Mouse (Mus musculus) embryo, embryonic 11 days (tissue): Measurements from ENCODE around the gene Gm15294.
A peak's percentile ranks its signal among the peaks of the same experiment; 100 is the strongest.

Experiments used
- DNase-seq: peaks from one replicate; pipeline ENCODE4 v3.0.0-alpha.2; 2015

The Gm15294 gene

GRCm38 (mm10) chrX:141875135-141875534, at the start of gene Gm15294:
Gene Gm15294 (minus strand): TSS chrX:141875235.
- no peak for DNase-seq

GRCm38 (mm10) chrX:141884336-141885048, 9.5 kb upstream of the Gm15294 start:
- DNase-seq = peak; percentile 6

GRCm38 (mm10) chrX:141874024-141874423, 1.0 kb downstream of the Gm15294 start:
- DNase-seq = no peak

GRCm38 (mm10) chrX:141873597-141873996, 1.4 kb downstream of the Gm15294 start:
- DNase-seq = no peak

DNA sequence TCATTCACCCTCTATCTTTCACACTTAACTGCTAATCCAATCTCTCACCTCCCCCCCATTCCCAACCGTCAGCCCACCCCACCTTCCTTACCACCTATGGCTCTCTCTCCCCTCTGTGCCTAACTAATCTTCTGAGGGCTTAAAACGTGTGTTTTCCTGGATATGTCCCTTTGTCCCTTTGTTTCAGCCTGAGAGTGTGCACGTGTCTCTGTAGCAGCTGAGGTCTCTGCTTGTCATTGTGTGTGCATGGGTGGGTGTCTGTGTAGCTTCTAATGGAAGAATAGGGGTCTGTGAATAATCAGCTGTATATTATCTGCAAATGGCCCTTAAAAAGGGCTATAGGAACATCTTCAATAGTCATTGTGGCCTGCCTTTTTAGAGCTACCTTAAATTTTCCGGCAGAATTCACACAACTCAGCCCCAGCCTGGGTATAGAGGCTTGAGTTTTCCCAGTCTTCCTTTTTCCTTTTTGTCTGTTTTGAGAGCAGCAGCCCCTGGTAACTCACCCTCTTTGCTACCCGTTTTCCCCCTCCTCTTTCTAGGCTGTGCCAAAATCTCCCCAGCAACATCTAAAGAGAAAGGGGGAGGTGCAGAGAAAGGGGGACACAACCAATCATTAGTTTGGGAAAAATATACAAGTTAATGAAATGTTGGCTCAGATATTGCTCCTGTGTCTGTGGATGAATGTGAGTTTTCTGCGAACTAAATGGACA, 19.2 kb downstream of the Gm15294 start:
- no peak for DNase-seq
